Mouse (Mus musculus): ENCODE data around the gene Kdsr. TPM values are rescaled to one million over a fixed set of nuclear protein-coding genes. Genes with fewer than 3 reads are reported as not detected.
"Not testable (repeated sequence)": the region's sequence is repeated elsewhere in the genome, so short reads cannot be mapped to it uniquely, and the experiment has no call there.

Gene Kdsr
- polyA plus RNA-seq, 1 experiment from 2014 or later: 16.3 TPM

GRCm38 (mm10) chr1:106748555-106749315 is 10.8 kb downstream of the Kdsr start:
- Histone ChIP-seq H3K4me2 (ENCODE audit: low read depth, low read length) (no peak overlapping the region), H3K9ac (replicated peaks; ENCODE audit: low read depth, low read length) (no peak overlapping the region), H3K4me3 (ENCODE audit: low read depth, low read length) (no peak overlapping the region), H3K36me3 (ENCODE audit: control insufficient read depth, insufficient read depth, low read length) (0 out of 2 replicates have a peak, but pooled peaks cover 10% of the 10 kb centered on the region), H3K4me1 (ENCODE audit: control insufficient read depth, insufficient read depth, low read length) (no peaks in the 10 kb centered on the region), H3K27me3 (ENCODE audit: control insufficient read depth, insufficient read depth, low read length) (no peaks in the 10 kb centered on the region), H3K27ac (ENCODE audit: low read depth, low read length) (no peak overlapping the region), H3K9me3 (ENCODE audit: control insufficient read depth, low read length) (no peaks in the 10 kb centered on the region)
- ATAC-seq (ENCODE audit: low read depth): no peak
- WGBS: 90% methylated on average over 6 of the region's 6 CpGs

GRCm38 (mm10) chr1:106742980-106743379 is 16.5 kb downstream of the Kdsr start:
- Histone ChIP-seq H3K4me3 (ENCODE audit: low read depth, low read length) (no peak overlapping the region), H3K9me3 (ENCODE audit: control insufficient read depth, low read length) (no peaks in the 10 kb centered on the region), H3K4me2 (ENCODE audit: low read depth, low read length) (no peak overlapping the region), H3K27ac (ENCODE audit: low read depth, low read length) (no peak overlapping the region), H3K4me1 (ENCODE audit: control insufficient read depth, insufficient read depth, low read length) (no peaks in the 10 kb centered on the region), H3K36me3 (ENCODE audit: control insufficient read depth, insufficient read depth, low read length) (0 out of 2 replicates have a peak, but pooled peaks cover 7% of the 10 kb centered on the region), H3K9ac (replicated peaks; ENCODE audit: low read depth, low read length) (no peak overlapping the region), H3K27me3 (ENCODE audit: control insufficient read depth, insufficient read depth, low read length) (no peaks in the 10 kb centered on the region)
- no peak for ATAC-seq (ENCODE audit: low read depth)
- WGBS: 94% methylated on average over 6 of the region's 6 CpGs

- H3K4me1 ChIP-seq (ENCODE audit: control insufficient read depth, insufficient read depth, low read length): no peaks in the 10 kb centered on the region
- H3K4me2 ChIP-seq (ENCODE audit: low read depth, low read length): no peak overlapping the region
- no peaks in the 10 kb centered on the region for H3K9me3 ChIP-seq (ENCODE audit: control insufficient read depth, low read length)
- H3K4me3 ChIP-seq (ENCODE audit: low read depth, low read length): no peak overlapping the region
- no peak overlapping the region for H3K27ac ChIP-seq (ENCODE audit: low read depth, low read length)
- no peaks in the 10 kb centered on the region for H3K27me3 ChIP-seq (ENCODE audit: control insufficient read depth, insufficient read depth, low read length)
- H3K36me3 ChIP-seq (ENCODE audit: control insufficient read depth, insufficient read depth, low read length): no peaks in the 10 kb centered on the region
- 93% methylated on average over 4 of the region's 4 CpGs for WGBS
- H3K9ac ChIP-seq (replicated peaks; ENCODE audit: low read depth, low read length): no peak overlapping the region
- ATAC-seq (ENCODE audit: low read depth): no peak
Measured at GRCm38 (mm10) chr1:106740735-106741134, 18.8 kb downstream of the Kdsr start.

GRCm38 (mm10) chr1:106739810-106740209 is 19.7 kb downstream of the Kdsr start:
- Histone ChIP-seq H3K36me3 (ENCODE audit: control insufficient read depth, insufficient read depth, low read length) (no peaks in the 10 kb centered on the region), H3K4me1 (ENCODE audit: control insufficient read depth, insufficient read depth, low read length) (no peaks in the 10 kb centered on the region), H3K9me3 (ENCODE audit: control insufficient read depth, low read length) (no peaks in the 10 kb centered on the region), H3K4me3 (ENCODE audit: low read depth, low read length) (no peak overlapping the region), H3K27me3 (ENCODE audit: control insufficient read depth, insufficient read depth, low read length) (no peaks in the 10 kb centered on the region), H3K9ac (replicated peaks; ENCODE audit: low read depth, low read length) (no peak overlapping the region), H3K4me2 (ENCODE audit: low read depth, low read length) (no peak overlapping the region), H3K27ac (ENCODE audit: low read depth, low read length) (no peak overlapping the region)
- no peak for ATAC-seq (ENCODE audit: low read depth)
- WGBS: 91% methylated on average over 5 of the region's 5 CpGs

- Histone ChIP-seq H3K4me1 (ENCODE audit: control insufficient read depth, insufficient read depth, low read length) (no peaks in the 10 kb centered on the region), H3K9me3 (ENCODE audit: control insufficient read depth, low read length) (no peaks in the 10 kb centered on the region), H3K27me3 (ENCODE audit: control insufficient read depth, insufficient read depth, low read length) (no peaks in the 10 kb centered on the region), H3K9ac (replicated peaks; ENCODE audit: low read depth, low read length) (no peak overlapping the region), H3K4me3 (ENCODE audit: low read depth, low read length) (no peak overlapping the region), H3K4me2 (ENCODE audit: low read depth, low read length) (no peak overlapping the region), H3K36me3 (ENCODE audit: control insufficient read depth, insufficient read depth, low read length) (no peaks in the 10 kb centered on the region), H3K27ac (ENCODE audit: low read depth, low read length) (no peak overlapping the region)
- no peak for ATAC-seq (ENCODE audit: low read depth)
- WGBS: 84% methylated on average over 3 of the region's 3 CpGs
Measured at GRCm38 (mm10) chr1:106738092-106738491, 21.4 kb downstream of the Kdsr start.

- no peaks in the 10 kb centered on the region for H3K9me3 ChIP-seq (ENCODE audit: control insufficient read depth, low read length)
- no peak overlapping the region for H3K4me3 ChIP-seq (ENCODE audit: low read depth, low read length)
- H3K4me2 ChIP-seq (ENCODE audit: low read depth, low read length): no peak overlapping the region
- no peak overlapping the region for H3K27ac ChIP-seq (ENCODE audit: low read depth, low read length)
- WGBS: 93% methylated on average over 8 of the region's 8 CpGs
- no peak for ATAC-seq (ENCODE audit: low read depth)
- H3K4me1 ChIP-seq (ENCODE audit: control insufficient read depth, insufficient read depth, low read length): no peaks in the 10 kb centered on the region
- H3K27me3 ChIP-seq (ENCODE audit: control insufficient read depth, insufficient read depth, low read length): no peaks in the 10 kb centered on the region
- H3K9ac ChIP-seq (replicated peaks; ENCODE audit: low read depth, low read length): no peak overlapping the region
- no peaks in the 10 kb centered on the region for H3K36me3 ChIP-seq (ENCODE audit: control insufficient read depth, insufficient read depth, low read length)
Measured at GRCm38 (mm10) chr1:106736211-106736610, 23.3 kb downstream of the Kdsr start.

- 66% methylated on average over 2 of the region's 2 CpGs for WGBS
- H3K36me3 ChIP-seq (ENCODE audit: control insufficient read depth, insufficient read depth, low read length): no peaks in the 10 kb centered on the region
- H3K27ac ChIP-seq (ENCODE audit: low read depth, low read length): no peak overlapping the region
- H3K27me3 ChIP-seq (ENCODE audit: control insufficient read depth, insufficient read depth, low read length): no peaks in the 10 kb centered on the region
- no peak overlapping the region for H3K4me2 ChIP-seq (ENCODE audit: low read depth, low read length)
- no peak for ATAC-seq (ENCODE audit: low read depth)
- no peaks in the 10 kb centered on the region for H3K9me3 ChIP-seq (ENCODE audit: control insufficient read depth, low read length)
- H3K4me1 ChIP-seq (ENCODE audit: control insufficient read depth, insufficient read depth, low read length): no peaks in the 10 kb centered on the region
- H3K4me3 ChIP-seq (ENCODE audit: low read depth, low read length): no peak overlapping the region
- no peak overlapping the region for H3K9ac ChIP-seq (replicated peaks; ENCODE audit: low read depth, low read length)
Measured at GRCm38 (mm10) chr1:106735586-106735985, 23.9 kb downstream of the Kdsr start.

GRCm38 (mm10) chr1:106722061-106722460 is 37.5 kb downstream of the Kdsr start:
- H3K27me3 ChIP-seq (ENCODE audit: control insufficient read depth, insufficient read depth, low read length): no peaks in the 10 kb centered on the region
- no peak overlapping the region for H3K4me3 ChIP-seq (ENCODE audit: low read depth, low read length)
- H3K4me1 ChIP-seq (ENCODE audit: control insufficient read depth, insufficient read depth, low read length): no peaks in the 10 kb centered on the region
- H3K9me3 ChIP-seq (ENCODE audit: control insufficient read depth, low read length): no peaks in the 10 kb centered on the region
- no peak overlapping the region for H3K9ac ChIP-seq (replicated peaks; ENCODE audit: low read depth, low read length)
- no peak overlapping the region for H3K27ac ChIP-seq (ENCODE audit: low read depth, low read length)
- H3K36me3 ChIP-seq (ENCODE audit: control insufficient read depth, insufficient read depth, low read length): no peaks in the 10 kb centered on the region
- no peak for ATAC-seq (ENCODE audit: low read depth)
- WGBS: 25% methylated on average over 5 of the region's 5 CpGs
- H3K4me2 ChIP-seq (ENCODE audit: low read depth, low read length): no peak overlapping the region

GRCm38 (mm10) chr1:106717736-106718135 is 41.8 kb downstream of the Kdsr start:
- WGBS: 82% methylated on average over 7 of the region's 7 CpGs
- not testable (repeated sequence) for H3K27ac ChIP-seq (ENCODE audit: low read depth, low read length); ATAC-seq (ENCODE audit: low read depth); H3K36me3 ChIP-seq (ENCODE audit: control insufficient read depth, insufficient read depth, low read length); H3K27me3 ChIP-seq (ENCODE audit: control insufficient read depth, insufficient read depth, low read length); H3K4me3 ChIP-seq (ENCODE audit: low read depth, low read length); H3K4me1 ChIP-seq (ENCODE audit: control insufficient read depth, insufficient read depth, low read length); H3K4me2 ChIP-seq (ENCODE audit: low read depth, low read length); H3K9me3 ChIP-seq (ENCODE audit: control insufficient read depth, low read length); H3K9ac ChIP-seq (replicated peaks; ENCODE audit: low read depth, low read length)

Measured in neural tube, embryonic 14.5 days (tissue).